Mouse (Mus musculus): ENCODE measurements around the gene Sgms1.

DNA sequence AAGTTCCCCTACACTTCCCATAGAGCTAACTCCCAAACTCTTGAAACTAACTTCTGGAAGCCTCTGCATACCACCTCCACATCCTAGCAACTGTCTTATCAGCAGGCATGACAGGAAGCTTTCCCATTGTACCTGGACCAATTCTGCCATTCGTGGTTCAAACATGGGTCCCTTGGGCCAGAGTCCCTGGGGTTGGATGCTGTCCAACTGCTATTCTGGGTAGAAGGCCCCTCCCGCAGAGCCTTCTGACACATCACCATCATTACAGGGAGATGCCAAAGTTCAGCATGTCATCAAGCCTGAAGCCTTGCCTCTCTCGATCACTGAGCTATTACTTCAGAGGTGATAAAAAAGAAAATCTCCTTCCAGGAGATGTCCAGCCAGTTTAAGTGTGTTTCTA is 175.9 kb downstream of the Sgms1 start:
- TF ChIP-seq CTCF (IDR thresholded peaks at IDR 0.05; ENCODE audit: borderline replicate concordance, insufficient read depth, low read length) (no peak), POLR2A (IDR thresholded peaks at IDR 0.05; ENCODE audit: low read depth, low read length) (no peak)

Measured in embryonic fibroblast, embryonic 13.5 days (primary cell).